Mouse (Mus musculus): Measurements from ENCODE around the gene Aqp1.

GRCm38 (mm10) chr6:55299917-55300316, 36.3 kb upstream of the Aqp1 start:
- no peak for TF ChIP-seq CTCF (conservative IDR thresholded peaks at IDR 0.05; ENCODE audit: low read length)
- TF ChIP-seq POU5F1 (IDR thresholded peaks at IDR 0.05; ENCODE audit: borderline replicate concordance, low read length): no peak
- no peak for TF ChIP-seq NANOG (IDR thresholded peaks at IDR 0.05; ENCODE audit: borderline replicate concordance, low read length)
